Mouse (Mus musculus) testis, adult 2 months (tissue): ENCODE data around the gene Gm21992.

Experiments
- CTCF ChIP-seq: fragments of 200-500 bp; IDR thresholded peaks from 2 replicates; pipeline ENCODE4 v1.5.1; 2012; ENCODE audit warnings: low read depth, mild to moderate bottlenecking, inconsistent platforms, low read length, moderate library complexity; ENCODE audit not compliant: control insufficient read depth, insufficient read depth, insufficient replicate concordance
- POLR2A ChIP-seq: fragments of 200-500 bp; IDR thresholded peaks from 2 replicates; pipeline ENCODE4 v1.6.1; 2012; ENCODE audit warnings: low read depth, mild to moderate bottlenecking, inconsistent platforms, low read length, moderate library complexity; ENCODE audit not compliant: control insufficient read depth

DNA sequence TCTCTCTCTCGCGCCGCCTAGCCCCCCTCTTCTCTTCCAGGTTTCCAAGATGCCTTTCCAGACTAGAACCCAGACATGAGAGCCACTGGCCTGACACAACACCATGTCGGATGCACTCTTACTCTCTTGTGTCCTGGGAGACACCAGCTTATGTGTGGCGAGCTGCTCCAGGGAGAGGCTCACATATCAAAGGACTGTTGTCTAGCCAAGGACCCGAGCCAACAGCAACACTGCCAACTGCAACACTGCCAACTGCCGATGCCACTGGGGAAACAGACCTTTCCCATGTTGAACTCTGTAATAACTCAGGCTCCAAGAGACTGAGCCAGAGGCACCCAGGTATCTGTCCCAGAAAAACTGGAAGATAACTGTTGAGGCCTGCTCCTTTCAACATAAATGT is 17.7 kb upstream of the Gm21992 start:
- no peak for TF ChIP-seq CTCF
- TF ChIP-seq POLR2A = no peak
